In genomic region chr7:49936821-49937220, GRCm38 (mm10) we compare ENCODE assay signal across 11 mouse cellular contexts. TPM values are rescaled to one million over a fixed set of nuclear protein-coding genes. Genes with fewer than 3 reads are reported as not detected.
"Had no signal": no experiment of that assay in that cellular context is flagged by ENCODE, and none has a peak within 500 bp of the region (broad histone marks: within the 10 kb centered on the region; RNA-seq: fewer than 3 reads in every experiment).

No protein-coding gene starts in this region.

- DNase-seq: kidney, adult 11 months; kidney, adult 8-10 months; kidney, postnatal 10 days; kidney, postnatal 36 days; layer of hippocampus, postnatal 36 days; liver, postnatal 0 days; lung, embryonic 14.5 days; spleen, adult 18-20 months; thymus, adult 18-20 months; thymus, postnatal 36 days had no signal

RNA-seq across cellular contexts. Expression of gene Slc6a5, which starts 26.9 kb away (rescaled TPM):
- total RNA-seq: megakaryocyte, adult 5-6 weeks had no signal

RNA-seq across cellular contexts. Expression of gene Nell1, which starts 37.8 kb away (rescaled TPM):
- total RNA-seq: megakaryocyte, adult 5-6 weeks had no signal
